Mouse (Mus musculus): ENCODE results near the gene Vps35l.

The Vps35l gene

DNA sequence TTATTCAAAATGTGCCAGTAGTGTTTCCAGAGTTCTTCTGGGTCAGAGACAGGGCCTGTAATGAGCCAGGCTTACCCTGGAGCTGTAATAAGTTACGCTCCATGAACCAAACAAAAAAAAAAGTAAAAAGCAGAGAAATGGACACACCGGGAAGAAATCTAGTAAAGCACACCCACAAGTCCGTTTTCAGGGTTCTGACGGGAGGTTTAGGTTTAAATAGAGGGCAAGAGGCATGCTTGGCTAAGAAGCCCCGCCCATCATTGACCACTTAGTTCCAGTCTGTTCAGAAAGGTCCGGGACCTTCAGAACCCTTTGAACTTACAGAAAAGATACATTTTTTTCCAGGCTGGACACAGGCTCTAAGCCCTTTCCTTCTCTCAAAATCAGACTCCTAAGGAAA lies 34.0 kb upstream of the Vps35l start:
- H3K27me3 ChIP-seq (ENCODE audit: insufficient read depth, low read length), result no peaks in the 10 kb centered on the region
- no peak for TF ChIP-seq CTCF (conservative IDR thresholded peaks at IDR 0.05; ENCODE audit: low read length)
- no peak for TF ChIP-seq POU5F1 (IDR thresholded peaks at IDR 0.05; ENCODE audit: borderline replicate concordance, low read length)
- TF ChIP-seq NANOG (IDR thresholded peaks at IDR 0.05; ENCODE audit: borderline replicate concordance, low read length), result no peak
- H3K9me3 ChIP-seq (ENCODE audit: low read length), result no peaks in the 10 kb centered on the region
- peak overlapping the region; percentile 91 for H3K4me3 ChIP-seq (replicated peaks; ENCODE audit: low read length)
- H3K4me1 ChIP-seq (replicated peaks; ENCODE audit: low read depth, low read length), result peaks cover 31% of the 10 kb centered on the region
- peaks cover 20% of the 10 kb centered on the region for H3K36me3 ChIP-seq (ENCODE audit: insufficient read depth, low read length)

DNA sequence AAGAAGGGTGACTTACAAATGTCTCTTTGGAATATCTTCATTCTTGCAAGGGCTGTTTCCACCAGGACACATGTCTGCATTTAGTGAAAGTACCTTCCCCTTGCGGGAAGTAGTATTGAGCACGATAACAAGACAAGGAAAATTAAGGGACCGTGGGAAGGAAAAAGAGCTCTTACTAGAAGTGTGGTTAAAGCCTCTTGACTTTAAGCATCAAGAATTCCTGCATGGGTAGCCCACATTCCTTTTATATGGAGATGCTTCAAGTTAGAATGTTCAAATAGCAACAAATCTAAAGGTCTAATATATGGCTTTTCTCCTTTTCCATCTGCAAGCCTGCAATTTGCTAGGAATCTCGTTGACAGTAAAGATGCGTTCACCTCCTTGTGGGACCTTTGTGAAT lies 33.5 kb upstream of the Vps35l start:
- Histone ChIP-seq H3K4me3 (replicated peaks; ENCODE audit: low read length) (no peak overlapping the region), H3K9me3 (ENCODE audit: low read length) (no peaks in the 10 kb centered on the region), H3K27me3 (ENCODE audit: insufficient read depth, low read length) (no peaks in the 10 kb centered on the region), H3K4me1 (replicated peaks; ENCODE audit: low read depth, low read length) (peaks cover 33% of the 10 kb centered on the region), H3K36me3 (ENCODE audit: insufficient read depth, low read length) (peaks cover 20% of the 10 kb centered on the region)
- TF ChIP-seq CTCF (conservative IDR thresholded peaks at IDR 0.05; ENCODE audit: low read length) (no peak), POU5F1 (IDR thresholded peaks at IDR 0.05; ENCODE audit: borderline replicate concordance, low read length) (no peak), NANOG (IDR thresholded peaks at IDR 0.05; ENCODE audit: borderline replicate concordance, low read length) (no peak)

DNA sequence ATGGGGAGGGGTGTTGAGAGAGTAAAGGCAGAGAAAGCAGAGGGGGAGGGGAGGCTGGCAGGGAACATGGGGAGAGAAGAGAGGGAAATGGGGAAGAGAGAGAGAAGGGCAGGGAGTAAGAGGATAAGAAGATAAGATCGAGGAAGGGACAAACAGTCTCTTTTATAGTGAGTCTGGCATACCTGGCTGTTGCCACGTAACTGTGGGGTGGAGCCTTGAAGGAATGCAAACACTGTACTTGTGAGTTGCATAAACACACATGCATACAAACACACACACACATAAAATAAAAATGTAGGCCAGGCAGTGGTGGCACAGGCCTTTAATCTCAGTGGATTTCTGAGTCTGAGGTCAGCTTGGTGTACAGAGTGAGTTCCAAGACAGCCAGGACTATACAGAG lies 32.8 kb upstream of the Vps35l start:
- TF ChIP-seq POU5F1 (IDR thresholded peaks at IDR 0.05; ENCODE audit: borderline replicate concordance, low read length) (no peak), CTCF (conservative IDR thresholded peaks at IDR 0.05; ENCODE audit: low read length) (no peak), NANOG (IDR thresholded peaks at IDR 0.05; ENCODE audit: borderline replicate concordance, low read length) (no peak)
- H3K9me3 ChIP-seq (ENCODE audit: low read length), result no peaks in the 10 kb centered on the region
- no peak overlapping the region for H3K4me3 ChIP-seq (replicated peaks; ENCODE audit: low read length)
- H3K36me3 ChIP-seq (ENCODE audit: insufficient read depth, low read length), result peaks cover 14% of the 10 kb centered on the region
- H3K4me1 ChIP-seq (replicated peaks; ENCODE audit: low read depth, low read length), result peaks cover 36% of the 10 kb centered on the region
- H3K27me3 ChIP-seq (ENCODE audit: insufficient read depth, low read length), result no peaks in the 10 kb centered on the region

DNA sequence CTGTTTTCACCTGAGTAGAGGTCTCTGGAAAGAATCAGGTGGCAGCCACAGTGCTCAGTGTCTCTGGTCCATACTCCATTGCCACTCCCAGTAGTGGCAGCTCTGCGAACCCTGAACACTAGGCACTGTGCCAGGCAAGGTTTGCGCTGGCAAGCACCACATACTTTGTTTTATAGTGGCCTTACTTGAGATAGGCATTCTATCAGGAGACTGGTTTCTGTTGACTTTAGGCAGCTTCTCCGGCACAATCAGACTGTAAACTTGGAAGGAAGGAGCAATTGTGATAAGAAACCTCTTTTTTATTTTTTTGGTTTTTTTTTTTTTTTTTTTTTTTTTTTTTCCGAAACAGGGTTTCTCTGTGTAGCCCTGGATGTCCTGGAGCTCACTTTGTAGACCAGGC lies 32.0 kb upstream of the Vps35l start:
- Histone ChIP-seq H3K4me3 (replicated peaks; ENCODE audit: low read length) (no peak overlapping the region), H3K27me3 (ENCODE audit: insufficient read depth, low read length) (no peaks in the 10 kb centered on the region), H3K36me3 (ENCODE audit: insufficient read depth, low read length) (peaks cover 8% of the 10 kb centered on the region), H3K9me3 (ENCODE audit: low read length) (no peaks in the 10 kb centered on the region), H3K4me1 (replicated peaks; ENCODE audit: low read depth, low read length) (peaks cover 38% of the 10 kb centered on the region)
- TF ChIP-seq NANOG (IDR thresholded peaks at IDR 0.05; ENCODE audit: borderline replicate concordance, low read length) (no peak), CTCF (conservative IDR thresholded peaks at IDR 0.05; ENCODE audit: low read length) (no peak), POU5F1 (IDR thresholded peaks at IDR 0.05; ENCODE audit: borderline replicate concordance, low read length) (no peak)

DNA sequence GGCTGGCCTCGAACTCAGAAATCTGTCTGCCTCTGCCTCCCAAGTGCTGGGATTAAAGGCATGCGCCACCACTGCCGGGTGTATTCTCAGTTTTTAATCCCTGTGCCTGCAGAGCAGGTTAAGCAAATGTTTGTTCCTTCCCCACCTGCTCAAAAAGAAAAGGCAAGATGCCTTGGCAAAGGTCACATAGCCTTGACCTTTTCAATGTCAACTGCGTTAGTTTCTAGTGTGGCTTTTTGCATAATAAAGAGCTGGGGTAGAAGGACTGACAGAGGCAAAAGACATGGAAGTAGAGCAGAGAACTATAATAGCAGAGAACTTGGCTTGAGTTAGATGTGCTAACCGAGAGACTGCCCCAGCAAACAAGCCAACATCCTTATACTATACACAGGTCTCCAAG lies 29.2 kb upstream of the Vps35l start:
- Histone ChIP-seq H3K27me3 (ENCODE audit: insufficient read depth, low read length) (no peaks in the 10 kb centered on the region), H3K4me3 (replicated peaks; ENCODE audit: low read length) (no peak overlapping the region), H3K36me3 (ENCODE audit: insufficient read depth, low read length) (peaks cover 16% of the 10 kb centered on the region), H3K4me1 (replicated peaks; ENCODE audit: low read depth, low read length) (peaks cover 33% of the 10 kb centered on the region), H3K9me3 (ENCODE audit: low read length) (no peaks in the 10 kb centered on the region)
- TF ChIP-seq POU5F1 (IDR thresholded peaks at IDR 0.05; ENCODE audit: borderline replicate concordance, low read length) (no peak), CTCF (conservative IDR thresholded peaks at IDR 0.05; ENCODE audit: low read length) (no peak), NANOG (IDR thresholded peaks at IDR 0.05; ENCODE audit: borderline replicate concordance, low read length) (no peak)

DNA sequence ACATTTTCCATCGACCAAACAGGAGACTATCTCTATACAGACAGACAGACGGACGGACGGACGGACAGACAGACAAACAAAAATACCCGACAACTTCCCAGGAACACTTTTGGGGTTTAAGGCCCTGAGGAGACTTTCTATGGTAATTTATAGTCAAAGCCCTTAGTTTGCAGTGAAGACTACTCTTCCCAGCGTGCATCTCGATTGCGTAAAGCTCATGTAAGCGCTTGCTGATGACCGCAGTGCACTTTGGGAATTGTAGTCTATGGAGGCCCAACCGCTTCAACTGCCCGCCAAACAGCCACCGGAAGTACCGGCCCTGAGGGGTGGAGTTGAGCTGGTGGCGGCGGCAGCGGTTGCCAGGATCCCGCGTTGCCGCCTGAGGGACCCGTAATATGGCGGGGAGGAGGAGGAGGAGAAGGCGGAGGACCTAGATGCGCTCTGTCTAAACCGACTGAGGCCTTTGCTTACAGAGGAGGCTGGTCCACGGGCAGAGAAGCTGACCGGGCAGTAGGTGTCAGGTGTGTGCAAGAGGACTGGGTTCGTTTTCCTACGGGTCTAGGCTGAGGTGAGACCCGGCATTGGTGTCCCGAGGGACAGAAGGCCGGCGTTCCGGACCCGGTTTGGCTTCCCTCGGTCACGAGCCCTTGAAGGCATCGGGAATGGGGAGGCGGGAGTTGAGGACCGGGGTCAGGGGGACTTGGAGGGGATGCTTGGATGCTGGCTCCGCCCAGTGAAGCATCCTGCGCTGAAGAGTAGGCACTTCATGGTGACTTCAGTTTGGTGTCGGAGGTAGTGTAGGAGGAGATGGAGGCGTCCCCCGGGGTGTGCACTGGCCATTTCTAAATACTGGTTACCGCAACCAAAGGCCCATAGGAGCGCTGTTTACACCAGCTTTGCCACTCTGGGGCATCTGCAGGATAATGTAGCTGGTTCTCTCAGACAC lies 27.5 kb upstream of the Vps35l start, which contains the start of gene Ccp110:
Ccp110 (plus strand) TSS at position 325 of the 946 bp plus-strand sequence.
- peaks cover 21% of the 10 kb centered on the region for H3K4me1 ChIP-seq (replicated peaks; ENCODE audit: low read depth, low read length)
- peak within 1 kb of the TSS; percentile 98 for H3K4me3 ChIP-seq (replicated peaks; ENCODE audit: low read length)
- H3K27me3 ChIP-seq (ENCODE audit: insufficient read depth, low read length), result no peaks in the 10 kb centered on the region
- TF ChIP-seq CTCF (conservative IDR thresholded peaks at IDR 0.05; ENCODE audit: low read length) (no peak), NANOG (IDR thresholded peaks at IDR 0.05; ENCODE audit: borderline replicate concordance, low read length) (no peak), POU5F1 (IDR thresholded peaks at IDR 0.05; ENCODE audit: borderline replicate concordance, low read length) (no peak)
- H3K36me3 ChIP-seq (ENCODE audit: insufficient read depth, low read length), result peaks cover 26% of the 10 kb centered on the region
- H3K9me3 ChIP-seq (ENCODE audit: low read length), result no peaks in the 10 kb centered on the region

DNA sequence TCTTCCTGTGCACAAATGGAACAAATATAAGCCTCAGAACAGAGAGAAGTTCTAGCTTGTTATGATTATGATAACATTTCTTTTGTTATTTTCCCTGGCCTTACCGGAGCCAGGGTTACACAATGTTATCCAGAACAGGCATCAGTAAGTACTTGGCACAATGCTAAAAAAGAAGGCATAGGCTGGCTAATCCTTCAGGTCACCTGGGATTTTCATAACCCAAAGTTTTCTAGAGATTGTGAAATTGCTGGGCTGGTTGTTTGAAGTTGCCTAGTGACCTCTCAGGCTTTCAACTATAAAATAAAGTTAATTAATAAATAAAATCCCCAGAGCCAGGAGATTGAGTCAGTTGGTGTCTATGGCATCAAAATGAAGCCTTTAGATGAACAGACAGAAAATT lies 25.2 kb upstream of the Vps35l start:
- peaks cover 47% of the 10 kb centered on the region for H3K36me3 ChIP-seq (ENCODE audit: insufficient read depth, low read length)

DNA sequence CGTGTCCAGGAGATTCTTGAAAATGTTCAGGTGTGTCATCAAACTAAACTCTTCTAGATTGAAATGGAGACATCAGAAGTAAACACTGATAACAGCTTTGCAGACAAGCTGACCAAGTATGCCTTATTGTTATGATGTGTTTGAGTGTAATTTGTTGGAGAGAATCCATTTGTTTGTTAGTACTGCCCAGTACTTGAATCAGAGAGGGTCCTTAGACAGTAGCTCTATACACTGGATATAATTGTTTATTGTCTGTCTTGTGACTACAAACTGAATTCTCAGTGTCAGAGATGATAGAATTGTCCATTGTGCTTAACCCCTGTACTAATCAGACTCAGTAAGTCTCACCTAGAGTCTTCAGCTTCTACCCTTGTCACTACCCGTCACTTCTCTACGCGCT lies 22.0 kb upstream of the Vps35l start:
- peaks cover 23% of the 10 kb centered on the region for H3K4me1 ChIP-seq (replicated peaks; ENCODE audit: low read depth, low read length)
- H3K27me3 ChIP-seq (ENCODE audit: insufficient read depth, low read length), result no peaks in the 10 kb centered on the region
- no peaks in the 10 kb centered on the region for H3K9me3 ChIP-seq (ENCODE audit: low read length)
- TF ChIP-seq POU5F1 (IDR thresholded peaks at IDR 0.05; ENCODE audit: borderline replicate concordance, low read length) (no peak), CTCF (conservative IDR thresholded peaks at IDR 0.05; ENCODE audit: low read length) (no peak), NANOG (IDR thresholded peaks at IDR 0.05; ENCODE audit: borderline replicate concordance, low read length) (no peak)
- H3K4me3 ChIP-seq (replicated peaks; ENCODE audit: low read length), result no peak overlapping the region
- H3K36me3 ChIP-seq (ENCODE audit: insufficient read depth, low read length), result peaks cover 72% of the 10 kb centered on the region

More for the DNA sequence above, 25.2 kb upstream of the Vps35l start:
- peaks cover 21% of the 10 kb centered on the region for H3K4me1 ChIP-seq (replicated peaks; ENCODE audit: low read depth, low read length)
- TF ChIP-seq NANOG (IDR thresholded peaks at IDR 0.05; ENCODE audit: borderline replicate concordance, low read length) (no peak), POU5F1 (IDR thresholded peaks at IDR 0.05; ENCODE audit: borderline replicate concordance, low read length) (no peak), CTCF (conservative IDR thresholded peaks at IDR 0.05; ENCODE audit: low read length) (no peak)
- H3K9me3 ChIP-seq (ENCODE audit: low read length), result no peaks in the 10 kb centered on the region
- H3K27me3 ChIP-seq (ENCODE audit: insufficient read depth, low read length), result no peaks in the 10 kb centered on the region
- no peak overlapping the region for H3K4me3 ChIP-seq (replicated peaks; ENCODE audit: low read length)

Measured in E14TG2a.4 (cell line).